Mouse (Mus musculus) midbrain, embryonic 12.5 days (tissue): ENCODE data around the gene Carhsp1. TPM values are rescaled to one million over a fixed set of nuclear protein-coding genes. Genes with fewer than 3 reads are reported as not detected.
A peak's percentile ranks its signal among the peaks of the same experiment; 100 is the strongest.

Source experiments
- ATAC-seq: fragments of 200-750 bp; cut with Nextera tagmentation; 2 replicates; pipeline ENCODE4 v1.8.0; 2017; ENCODE audit warnings: low read depth, moderate TSS enrichment, moderate library complexity; ENCODE audit not compliant: low FRiP score
- H3K27ac ChIP-seq: fragments of 300-500 bp; sonication (generic); replicated peaks from 2 replicates; pipeline ENCODE4 v1.5.1; 2016; ENCODE audit warnings: mild to moderate bottlenecking
- H3K27me3 ChIP-seq: fragments of 300-500 bp; sonication (generic); 2 replicates; pipeline ENCODE4 v1.6.1; 2016; ENCODE audit warnings: mild to moderate bottlenecking
- H3K36me3 ChIP-seq: fragments of 300-500 bp; sonication (generic); 2 replicates; pipeline ENCODE4 v1.6.1; 2016
- H3K4me1 ChIP-seq: fragments of 300-500 bp; sonication (generic); 2 replicates; pipeline ENCODE4 v1.6.1; 2016
- H3K4me2 ChIP-seq: fragments of 300-500 bp; sonication (generic); replicated peaks from 2 replicates; pipeline ENCODE4 v1.6.1; 2016; ENCODE audit warnings: mild to moderate bottlenecking, moderate library complexity
- H3K4me3 ChIP-seq: fragments of 300-500 bp; sonication (generic); 2 replicates; pipeline ENCODE4 v1.5.1; 2016; ENCODE audit warnings: mild to moderate bottlenecking
- H3K9ac ChIP-seq: fragments of 300-500 bp; sonication (generic); replicated peaks from 2 replicates; pipeline ENCODE4 v1.6.1; 2016; ENCODE audit warnings: mild to moderate bottlenecking, moderate library complexity
- H3K9me3 ChIP-seq: fragments of 300-500 bp; sonication (generic); 2 replicates; pipeline ENCODE4 v1.6.1; 2016; ENCODE audit warnings: mild to moderate bottlenecking
- WGBS: fragments of 180-500 bp; shearing (Covaris S2); methylation state at CpG from one replicate; pipeline ENCODE4 v1.1.7; 2016; 5-methylcytosine and 5-hydroxymethylcytosine counted together
- polyA plus RNA-seq: library from polyadenylated mRNA; unstranded; fragments of >200 nt; fragmentation: Nextera tagmentation; extraction: Ambion mirVana; gene quantifications from 2 replicates; pipeline ENCODE4 v1.2.1, GENCODE M21; 2016

The Carhsp1 gene
- polyA plus RNA-seq, result 255 and 264 TPM in 2 replicates

- H3K27ac ChIP-seq, result peak within 1 kb of the TSS; percentile 83
- peak within 1 kb of the TSS; percentile 71 for H3K4me3 ChIP-seq
- ATAC-seq, result peak; percentile 89
- no peaks in the 10 kb centered on the region for H3K9me3 ChIP-seq
- peak within 1 kb of the TSS; percentile 88 for H3K4me2 ChIP-seq
- peaks cover 22% of the 10 kb centered on the region for H3K27me3 ChIP-seq
- peak within 1 kb of the TSS; percentile 77 for H3K9ac ChIP-seq
- under 1% methylated on average over 67 of the region's 67 CpGs for WGBS
- peaks cover 10% of the 10 kb centered on the region; the same call in 1 of the 2 replicates for H3K36me3 ChIP-seq
- H3K4me1 ChIP-seq, result peaks cover 51% of the 10 kb centered on the region
These were observed at the start of gene Carhsp1 for GRCm38 (mm10) chr16:8671551-8672349. Gene Carhsp1 (minus strand): TSS chr16:8672155.

GRCm38 (mm10) chr16:8720447-8720846 lies 48.5 kb upstream of the Carhsp1 start:
- WGBS, result 95% methylated on average over 4 of the region's 4 CpGs

GRCm38 (mm10) chr16:8717744-8718143 lies 45.8 kb upstream of the Carhsp1 start:
- H3K27me3 ChIP-seq, result no peaks in the 10 kb centered on the region
- ATAC-seq, result no peak
- H3K4me3 ChIP-seq, result no peak overlapping the region
- no peak overlapping the region for H3K9ac ChIP-seq
- H3K36me3 ChIP-seq, result peaks cover 34% of the 10 kb centered on the region
- no peaks in the 10 kb centered on the region for H3K9me3 ChIP-seq
- H3K4me2 ChIP-seq, result no peak overlapping the region
- H3K27ac ChIP-seq, result no peak overlapping the region
- WGBS, result 95% methylated on average over 10 of the region's 10 CpGs
- H3K4me1 ChIP-seq, result peaks cover 5% of the 10 kb centered on the region; the same call in 1 of the 2 replicates

More at GRCm38 (mm10) chr16:8720447-8720846, 48.5 kb upstream of the Carhsp1 start:
- peaks cover 5% of the 10 kb centered on the region; the same call in 1 of the 2 replicates for H3K4me1 ChIP-seq
- H3K9ac ChIP-seq, result no peak overlapping the region
- no peak overlapping the region for H3K27ac ChIP-seq
- H3K4me2 ChIP-seq, result no peak overlapping the region
- H3K9me3 ChIP-seq, result no peaks in the 10 kb centered on the region
- ATAC-seq, result no peak
- no peaks in the 10 kb centered on the region for H3K27me3 ChIP-seq
- no peak overlapping the region for H3K4me3 ChIP-seq
- H3K36me3 ChIP-seq, result peaks cover 9% of the 10 kb centered on the region

DNA sequence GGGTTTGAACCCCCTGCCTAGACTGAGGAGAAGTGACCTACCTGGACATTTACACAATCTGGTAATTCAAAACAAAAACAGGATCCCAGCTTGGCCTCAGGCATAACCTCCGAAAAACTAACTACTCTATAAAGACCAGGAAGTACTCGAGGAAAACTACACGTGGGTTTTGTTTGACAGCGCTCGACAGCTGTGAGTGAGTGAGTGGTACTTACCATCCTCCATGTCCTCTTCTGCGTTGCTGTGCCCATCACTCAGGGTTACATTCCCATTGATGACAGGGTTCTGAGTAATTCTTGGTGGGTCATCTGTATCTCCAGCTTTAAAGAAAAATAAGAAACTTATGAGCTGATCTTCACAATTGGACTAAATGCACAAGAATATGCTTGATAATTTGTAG lies 44.3 kb upstream of the Carhsp1 start:
- no peak overlapping the region for H3K9ac ChIP-seq
- no peaks in the 10 kb centered on the region for H3K9me3 ChIP-seq
- H3K4me2 ChIP-seq, result no peak overlapping the region
- H3K4me1 ChIP-seq, result peaks cover 5% of the 10 kb centered on the region; the same call in 1 of the 2 replicates
- WGBS, result 85% methylated on average over 6 of the region's 6 CpGs
- ATAC-seq, result no peak
- H3K27ac ChIP-seq, result no peak overlapping the region
- peaks cover 46% of the 10 kb centered on the region for H3K36me3 ChIP-seq
- H3K4me3 ChIP-seq, result no peak overlapping the region
- no peaks in the 10 kb centered on the region for H3K27me3 ChIP-seq

- no peaks in the 10 kb centered on the region for H3K9me3 ChIP-seq
- H3K27ac ChIP-seq, result no peak overlapping the region
- WGBS, result 84% methylated on average over 10 of the region's 10 CpGs
- H3K9ac ChIP-seq, result no peak overlapping the region
- no peak overlapping the region for H3K4me3 ChIP-seq
- no peaks in the 10 kb centered on the region for H3K27me3 ChIP-seq
- peaks cover 53% of the 10 kb centered on the region for H3K36me3 ChIP-seq
- ATAC-seq, result no peak
- no peak overlapping the region for H3K4me2 ChIP-seq
- peaks cover 5% of the 10 kb centered on the region; the same call in 1 of the 2 replicates for H3K4me1 ChIP-seq
These were observed 43.6 kb upstream of the Carhsp1 start for GRCm38 (mm10) chr16:8715513-8716080.

- WGBS, result 93% methylated on average over 5 of the region's 5 CpGs
- no peak for ATAC-seq
- Histone ChIP-seq H3K27me3 (no peaks in the 10 kb centered on the region), H3K36me3 (peaks cover 59% of the 10 kb centered on the region), H3K4me3 (no peak overlapping the region), H3K4me1 (peaks cover 5% of the 10 kb centered on the region; the same call in 1 of the 2 replicates), H3K9me3 (no peaks in the 10 kb centered on the region), H3K27ac (no peak overlapping the region), H3K4me2 (no peak overlapping the region), H3K9ac (no peak overlapping the region)
These were observed 42.9 kb upstream of the Carhsp1 start for GRCm38 (mm10) chr16:8714851-8715250.

- Histone ChIP-seq H3K27me3 (no peaks in the 10 kb centered on the region), H3K9ac (no peak overlapping the region), H3K4me2 (no peak overlapping the region), H3K9me3 (no peaks in the 10 kb centered on the region), H3K27ac (no peak overlapping the region), H3K4me3 (no peak overlapping the region), H3K36me3 (peaks cover 86% of the 10 kb centered on the region), H3K4me1 (no peaks in the 10 kb centered on the region)
- 76% methylated on average over 9 of the region's 9 CpGs for WGBS
- ATAC-seq, result no peak
These were observed 40.0 kb upstream of the Carhsp1 start for GRCm38 (mm10) chr16:8711998-8712397.

- Histone ChIP-seq H3K27ac (no peak overlapping the region), H3K9me3 (no peaks in the 10 kb centered on the region), H3K36me3 (peaks cover 92% of the 10 kb centered on the region), H3K4me3 (no peak overlapping the region), H3K4me2 (no peak overlapping the region), H3K27me3 (no peaks in the 10 kb centered on the region), H3K4me1 (no peaks in the 10 kb centered on the region), H3K9ac (no peak overlapping the region)
- ATAC-seq, result no peak
- whole genome bisulfite sequencing, result 95% methylated on average over 3 of the region's 3 CpGs
These were observed 28.6 kb upstream of the Carhsp1 start for GRCm38 (mm10) chr16:8700586-8700985.

DNA sequence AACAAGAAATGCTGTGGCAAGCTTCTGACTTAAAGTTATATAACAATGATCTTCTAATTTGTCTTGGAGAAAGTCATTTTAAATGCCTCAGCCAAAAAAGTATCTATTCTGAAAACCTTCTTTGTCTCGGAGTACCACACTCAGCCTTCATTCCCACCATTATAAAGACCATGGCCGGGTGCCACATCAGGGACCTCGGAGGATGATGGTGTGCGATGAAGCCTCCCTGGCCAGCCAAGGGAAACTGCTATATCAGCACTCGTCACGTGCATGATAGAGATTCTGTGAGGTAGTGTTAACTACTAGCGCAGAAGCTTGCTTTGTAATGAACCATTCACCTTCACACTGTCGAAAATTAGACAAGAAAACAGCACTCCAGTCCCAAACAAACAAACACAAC lies 27.6 kb upstream of the Carhsp1 start:
- no peaks in the 10 kb centered on the region for H3K9me3 ChIP-seq
- no peak overlapping the region for H3K4me3 ChIP-seq
- no peak overlapping the region for H3K27ac ChIP-seq
- 90% methylated on average over 8 of the region's 8 CpGs for WGBS
- no peak for ATAC-seq
- no peaks in the 10 kb centered on the region for H3K4me1 ChIP-seq
- H3K27me3 ChIP-seq, result no peaks in the 10 kb centered on the region
- peaks cover 95% of the 10 kb centered on the region for H3K36me3 ChIP-seq
- no peak overlapping the region for H3K9ac ChIP-seq
- no peak overlapping the region for H3K4me2 ChIP-seq

GRCm38 (mm10) chr16:8691206-8691605 lies 19.3 kb upstream of the Carhsp1 start:
- Histone ChIP-seq H3K9ac (no peak overlapping the region), H3K9me3 (no peaks in the 10 kb centered on the region), H3K27ac (no peak overlapping the region), H3K27me3 (no peaks in the 10 kb centered on the region), H3K36me3 (peaks cover 84% of the 10 kb centered on the region), H3K4me2 (no peak overlapping the region), H3K4me3 (no peak overlapping the region), H3K4me1 (no peaks in the 10 kb centered on the region)
- 91% methylated on average over 7 of the region's 7 CpGs for WGBS
- no peak for ATAC-seq

DNA sequence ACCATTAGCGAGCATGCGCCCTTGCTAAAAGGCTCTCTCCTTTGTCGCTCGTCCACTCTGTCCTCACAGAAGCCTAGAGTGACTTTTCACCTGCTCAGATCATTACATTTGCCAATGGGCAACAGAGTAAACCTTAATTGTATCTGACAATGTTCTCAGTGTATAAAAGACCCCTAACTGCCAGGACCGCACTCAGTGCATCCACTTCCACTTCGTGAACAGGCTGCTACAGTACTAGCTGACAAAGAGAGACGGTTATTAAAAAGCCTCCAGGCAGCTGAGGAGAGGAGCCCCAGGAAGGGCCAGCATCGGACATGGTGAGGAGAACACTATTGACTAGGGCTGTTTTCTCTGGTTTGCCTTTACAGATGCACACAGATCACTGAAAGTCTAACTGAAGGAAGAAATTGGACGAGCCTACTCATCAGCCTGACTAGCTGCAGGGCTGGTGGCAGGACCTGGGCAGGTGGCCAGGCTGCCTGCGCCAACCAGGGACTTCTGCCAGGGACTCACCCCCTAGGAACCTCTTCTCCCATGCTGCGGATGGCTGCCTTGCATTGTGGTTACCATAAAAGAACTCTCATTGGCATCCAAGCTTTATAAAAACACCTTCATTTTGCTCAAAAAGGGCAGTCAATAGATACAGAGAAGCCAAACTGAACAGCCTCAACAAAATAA lies 18.2 kb upstream of the Carhsp1 start:
- WGBS, result 91% methylated on average over 11 of the region's 11 CpGs
- no peak overlapping the region for H3K9ac ChIP-seq
- H3K4me3 ChIP-seq, result no peak overlapping the region
- H3K9me3 ChIP-seq, result no peaks in the 10 kb centered on the region
- H3K27me3 ChIP-seq, result no peaks in the 10 kb centered on the region
- no peak overlapping the region for H3K4me2 ChIP-seq
- ATAC-seq, result no peak
- no peaks in the 10 kb centered on the region for H3K4me1 ChIP-seq
- no peak overlapping the region for H3K27ac ChIP-seq
- H3K36me3 ChIP-seq, result peaks cover 77% of the 10 kb centered on the region

DNA sequence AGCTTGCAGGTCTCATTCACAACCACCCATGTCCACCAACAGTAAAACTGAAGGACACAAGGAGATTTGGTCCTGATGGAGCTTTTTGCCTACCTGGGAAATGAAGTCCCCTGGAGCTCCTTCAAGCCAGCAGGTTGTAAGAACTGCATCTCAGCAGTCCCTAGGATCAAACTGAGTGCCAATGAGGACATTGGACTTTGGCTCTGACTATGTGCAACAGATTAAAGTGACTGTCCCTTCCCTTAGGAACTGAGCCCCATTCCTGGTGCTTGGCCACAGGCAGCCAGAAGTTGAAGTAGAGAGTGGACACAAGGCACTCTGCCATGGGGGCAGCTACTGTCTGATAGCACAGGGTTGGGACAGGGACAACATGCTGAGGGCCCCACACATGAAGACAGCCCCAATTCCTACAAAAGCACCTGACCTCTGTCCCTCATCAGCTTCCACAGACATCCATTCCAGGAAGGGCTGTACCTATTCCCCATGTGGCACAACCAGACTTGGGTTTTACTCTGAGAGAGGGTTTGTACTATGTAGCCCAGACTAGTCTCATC lies 15.7 kb upstream of the Carhsp1 start:
- Histone ChIP-seq H3K27ac (no peak overlapping the region), H3K4me2 (no peak overlapping the region), H3K9ac (no peak overlapping the region), H3K36me3 (peaks cover 58% of the 10 kb centered on the region), H3K9me3 (no peaks in the 10 kb centered on the region), H3K4me3 (no peak overlapping the region), H3K4me1 (no peaks in the 10 kb centered on the region), H3K27me3 (no peaks in the 10 kb centered on the region)
- no peak for ATAC-seq
